Mouse (Mus musculus) thymus, adult 2 months (tissue): ENCODE results near the gene Rilp.

ENCODE experiments used
- CTCF ChIP-seq: fragments of 200-500 bp; IDR thresholded peaks from 2 replicates; pipeline ENCODE4 v1.5.1; 2012; ENCODE audit warnings: mild to moderate bottlenecking, control low read depth, low read length, moderate library complexity, borderline replicate concordance; ENCODE audit not compliant: control insufficient read depth, poor library complexity, insufficient read depth; ENCODE audit errors: extremely low read depth
- POLR2A ChIP-seq: fragments of 200-500 bp; IDR thresholded peaks from 2 replicates; pipeline ENCODE4 v1.6.1; 2012; ENCODE audit warnings: mild to moderate bottlenecking, low read length, control low read depth, moderate library complexity; ENCODE audit not compliant: control insufficient read depth, poor library complexity, insufficient read depth; ENCODE audit errors: extremely low read depth

DNA sequence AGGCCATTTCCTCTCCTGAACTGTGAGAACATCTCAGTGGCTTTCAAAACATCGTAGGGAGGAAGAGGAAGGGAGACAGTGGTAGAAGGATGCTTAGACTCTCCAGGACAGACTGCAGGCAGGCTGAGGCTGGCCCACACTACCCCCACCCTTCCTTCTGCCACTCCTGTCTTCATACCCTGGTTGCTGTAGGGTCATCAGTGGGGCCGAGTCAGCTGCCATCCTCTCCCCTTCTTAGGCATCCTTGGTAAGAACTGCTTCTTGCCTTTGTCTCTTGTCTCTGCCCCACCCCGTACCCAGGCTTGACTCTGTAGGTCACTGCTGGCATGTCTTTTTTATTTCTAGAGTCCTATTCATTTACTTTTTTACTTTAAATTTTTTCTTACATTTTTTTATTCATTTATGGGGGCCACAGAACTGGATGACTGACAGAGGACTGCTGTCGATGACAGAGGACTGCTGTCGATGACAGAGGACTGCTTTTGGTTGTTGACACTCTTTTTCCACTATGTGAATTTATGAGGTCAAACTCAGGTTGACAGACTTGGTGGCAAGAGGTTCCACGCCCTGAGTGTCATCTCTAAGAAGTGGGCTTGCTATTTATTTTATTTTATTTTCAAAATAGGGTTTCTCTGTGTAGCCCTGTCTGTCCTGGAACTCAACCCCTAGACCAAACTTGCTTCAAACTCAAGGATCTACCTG lies 23.6 kb downstream of the Rilp start:
- no peak for TF ChIP-seq CTCF
- TF ChIP-seq POLR2A, result no peak
